12 mouse cellular contexts compared by ENCODE assay signal in the genomic region with DNA sequence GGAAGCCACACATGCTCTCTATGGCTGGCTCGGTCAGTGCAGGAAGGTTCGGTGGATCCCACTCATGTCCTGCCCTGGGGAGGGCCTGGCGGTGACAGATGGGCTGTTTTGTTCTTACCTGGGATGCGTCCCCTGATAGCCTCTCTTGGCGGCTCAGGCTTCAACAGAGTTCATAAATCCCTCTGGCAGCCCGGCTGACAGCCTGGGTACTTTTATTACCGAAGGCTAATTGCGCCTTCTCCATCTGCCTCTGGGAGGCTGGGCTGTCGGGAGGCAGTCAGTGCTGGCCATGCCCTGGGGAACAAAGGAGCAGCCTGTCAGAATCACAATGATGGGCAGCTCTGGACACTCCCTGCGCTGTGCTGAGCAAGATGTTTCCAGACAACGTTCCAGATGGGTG.
A peak's percentile ranks its signal among the peaks of the same experiment; 100 is the strongest.
DNase-seq lines count a peak whose midpoint lies in the region; ATAC-seq and TF ChIP-seq lines count a peak whose summit lies in the region.
"Had no signal": no experiment of that assay in that cellular context is flagged by ENCODE, and none has a peak within 500 bp of the region (broad histone marks: within the 10 kb centered on the region; RNA-seq: fewer than 3 reads in every experiment).

No protein-coding gene starts in this region.

- TF ChIP-seq EP300 in lung, postnatal 0 days (IDR thresholded peaks at IDR 0.05) = no peak

- 34% methylated on average over 11 of the region's 11 CpGs for whole genome bisulfite sequencing in forebrain, embryonic 13.5 days
- WGBS in hindbrain, postnatal 0 days = 22% methylated on average over 11 of the region's 11 CpGs
- WGBS in neural tube, embryonic 11.5 days = 3% methylated on average over 11 of the region's 11 CpGs
- WGBS in lung, postnatal 0 days = 41% methylated on average over 11 of the region's 11 CpGs

- H3K27me3 ChIP-seq in forebrain, embryonic 13.5 days = no peaks in the 10 kb centered on the region
- no peaks in the 10 kb centered on the region for H3K27me3 ChIP-seq in hindbrain, postnatal 0 days (ENCODE audit: insufficient read depth, low read length)
- no peaks in the 10 kb centered on the region for H3K27me3 ChIP-seq in neural tube, embryonic 11.5 days (ENCODE audit: control insufficient read depth, insufficient read depth, low read length)
- H3K27me3 ChIP-seq in lung, postnatal 0 days (replicated peaks; ENCODE audit: insufficient read depth, low read length) = no peaks in the 10 kb centered on the region

- H3K4me1 ChIP-seq in forebrain, embryonic 13.5 days = peaks cover 13% of the 10 kb centered on the region
- H3K4me1 ChIP-seq in hindbrain, postnatal 0 days (ENCODE audit: insufficient read depth, low read length) = peaks cover 5% of the 10 kb centered on the region; the same call in 1 of the 2 replicates
- peaks cover 6% of the 10 kb centered on the region; the same call in 1 of the 2 replicates for H3K4me1 ChIP-seq in neural tube, embryonic 11.5 days (ENCODE audit: control insufficient read depth, insufficient read depth, low read length)
- H3K4me1 ChIP-seq in lung, postnatal 0 days (ENCODE audit: insufficient read depth, low read depth, low read length) = no peaks in the 10 kb centered on the region

- TF ChIP-seq CTCF in hindbrain, postnatal 0 days (IDR thresholded peaks at IDR 0.05; ENCODE audit: low read depth) = no peak
- TF ChIP-seq CTCF in lung, postnatal 0 days (IDR thresholded peaks at IDR 0.05) = no peak

- ATAC-seq in forebrain, embryonic 13.5 days = peak; percentile 59; the same call in 1 of the 2 replicates
- peak; percentile 63 for ATAC-seq in hindbrain, postnatal 0 days
- ATAC-seq in neural tube, embryonic 11.5 days (ENCODE audit: insufficient read depth, low FRiP score, low TSS enrichment) = peak; percentile 93
- ATAC-seq in lung, postnatal 0 days = no peak

- peaks cover 9% of the 10 kb centered on the region; the same call in 1 of the 2 replicates for H3K9me3 ChIP-seq in forebrain, embryonic 13.5 days (replicated peaks)
- H3K9me3 ChIP-seq in hindbrain, postnatal 0 days (ENCODE audit: low read length) = no peaks in the 10 kb centered on the region
- H3K9me3 ChIP-seq in neural tube, embryonic 11.5 days (ENCODE audit: control insufficient read depth, low read length) = no peaks in the 10 kb centered on the region
- no peaks in the 10 kb centered on the region for H3K9me3 ChIP-seq in lung, postnatal 0 days (ENCODE audit: low read length)

- H3K4me3 ChIP-seq in forebrain, embryonic 13.5 days = no peak overlapping the region
- H3K4me3 ChIP-seq in hindbrain, postnatal 0 days (ENCODE audit: low read length) = no peak overlapping the region
- no peak overlapping the region for H3K4me3 ChIP-seq in neural tube, embryonic 11.5 days (ENCODE audit: low read depth, low read length)
- no peak overlapping the region for H3K4me3 ChIP-seq in lung, postnatal 0 days (ENCODE audit: low read depth, low read length)
- H3K4me3 ChIP-seq: erythroblast, embryonic 14.5 days; heart, embryonic 10.5 days had no signal

- no peak overlapping the region for H3K9ac ChIP-seq in forebrain, embryonic 13.5 days
- no peak overlapping the region for H3K9ac ChIP-seq in hindbrain, postnatal 0 days (replicated peaks; ENCODE audit: low read length)
- H3K9ac ChIP-seq in neural tube, embryonic 11.5 days (ENCODE audit: low read length) = no peak overlapping the region
- no peak overlapping the region for H3K9ac ChIP-seq in lung, postnatal 0 days (replicated peaks; ENCODE audit: low read depth)

- no peak overlapping the region; the same call in 1 of the 2 replicates for H3K27ac ChIP-seq in forebrain, embryonic 13.5 days
- no peak overlapping the region for H3K27ac ChIP-seq in hindbrain, postnatal 0 days
- peak overlapping the region; percentile 3; the same call in 1 of the 2 replicates for H3K27ac ChIP-seq in neural tube, embryonic 11.5 days (ENCODE audit: low read depth, low read length)
- no peak overlapping the region for H3K27ac ChIP-seq in lung, postnatal 0 days (ENCODE audit: low read length)
- H3K27ac ChIP-seq: heart, embryonic 10.5 days had no signal

- peak; percentile 69 for DNase-seq in embryo, embryonic 11 days
- DNase-seq in hindbrain, postnatal 0 days (ENCODE audit: low spot score) = peak; percentile 54
- DNase-seq in neural tube, embryonic 11.5 days (ENCODE audit: low spot score) = peak; percentile 75
- no peak for DNase-seq in lung, postnatal 0 days (ENCODE audit: low spot score)
- no peak for DNase-seq in T-cell, adult 2 months (ENCODE audit: low spot score)
- no peak for DNase-seq in ovary, adult 18-20 months (ENCODE audit: low spot score)
- DNase-seq: cerebellum, adult 9-11 months; right cerebral cortex, adult 18-20 months; thymus, postnatal 36 days had no signal

- H3K36me3 ChIP-seq in forebrain, embryonic 13.5 days (ENCODE audit: poor library complexity, severe bottlenecking) = no peaks in the 10 kb centered on the region
- H3K36me3 ChIP-seq in hindbrain, postnatal 0 days (ENCODE audit: insufficient read depth, low read length) = no peaks in the 10 kb centered on the region
- no peaks in the 10 kb centered on the region for H3K36me3 ChIP-seq in neural tube, embryonic 11.5 days (ENCODE audit: control insufficient read depth, insufficient read depth, low read length)
- H3K36me3 ChIP-seq in lung, postnatal 0 days (ENCODE audit: insufficient read depth, low read length) = no peaks in the 10 kb centered on the region
- H3K36me3 ChIP-seq: heart, embryonic 10.5 days had no signal

- no peak overlapping the region for H3K4me2 ChIP-seq in forebrain, embryonic 13.5 days
- H3K4me2 ChIP-seq in hindbrain, postnatal 0 days (ENCODE audit: low read depth, low read length) = no peak overlapping the region
- H3K4me2 ChIP-seq in neural tube, embryonic 11.5 days (ENCODE audit: low read depth) = no peak overlapping the region
- H3K4me2 ChIP-seq in lung, postnatal 0 days (replicated peaks; ENCODE audit: low read depth, low read length) = no peak overlapping the region

Comparison
In these comparisons a context has a peak if more than half of its experiments do, and no peak if none do; other contexts are left out.
1. DNase-seq: peak in embryo, embryonic 11 days (single experiment), hindbrain, postnatal 0 days (single experiment) and neural tube, embryonic 11.5 days (single experiment); none in lung, postnatal 0 days (single experiment), T-cell, adult 2 months (single experiment) and ovary, adult 18-20 months (single experiment).